Mouse (Mus musculus): ENCODE results near the gene Gpr107. TPM values are rescaled to one million over a fixed set of nuclear protein-coding genes. Genes with fewer than 3 reads are reported as not detected.

Gpr107 gene
- 10 to 100 TPM; 42.9 to 45.1 TPM for total RNA-seq (2021)
- long read RNA-seq, experiment 1, full-length matches to known transcripts = 21 of 43 reads
- long read RNA-seq, experiment 1, partial matches to known transcripts = 4 of 43 reads
- long read RNA-seq, experiment 1, other reads (novel, unspliced or antisense) = 18 of 43 reads
- long read RNA-seq, experiment 2, full-length matches to known transcripts = 13 of 33 reads
- long read RNA-seq, experiment 2, partial matches to known transcripts = 2 of 33 reads
- long read RNA-seq, experiment 2, other reads (novel, unspliced or antisense) = 18 of 33 reads

DNA sequence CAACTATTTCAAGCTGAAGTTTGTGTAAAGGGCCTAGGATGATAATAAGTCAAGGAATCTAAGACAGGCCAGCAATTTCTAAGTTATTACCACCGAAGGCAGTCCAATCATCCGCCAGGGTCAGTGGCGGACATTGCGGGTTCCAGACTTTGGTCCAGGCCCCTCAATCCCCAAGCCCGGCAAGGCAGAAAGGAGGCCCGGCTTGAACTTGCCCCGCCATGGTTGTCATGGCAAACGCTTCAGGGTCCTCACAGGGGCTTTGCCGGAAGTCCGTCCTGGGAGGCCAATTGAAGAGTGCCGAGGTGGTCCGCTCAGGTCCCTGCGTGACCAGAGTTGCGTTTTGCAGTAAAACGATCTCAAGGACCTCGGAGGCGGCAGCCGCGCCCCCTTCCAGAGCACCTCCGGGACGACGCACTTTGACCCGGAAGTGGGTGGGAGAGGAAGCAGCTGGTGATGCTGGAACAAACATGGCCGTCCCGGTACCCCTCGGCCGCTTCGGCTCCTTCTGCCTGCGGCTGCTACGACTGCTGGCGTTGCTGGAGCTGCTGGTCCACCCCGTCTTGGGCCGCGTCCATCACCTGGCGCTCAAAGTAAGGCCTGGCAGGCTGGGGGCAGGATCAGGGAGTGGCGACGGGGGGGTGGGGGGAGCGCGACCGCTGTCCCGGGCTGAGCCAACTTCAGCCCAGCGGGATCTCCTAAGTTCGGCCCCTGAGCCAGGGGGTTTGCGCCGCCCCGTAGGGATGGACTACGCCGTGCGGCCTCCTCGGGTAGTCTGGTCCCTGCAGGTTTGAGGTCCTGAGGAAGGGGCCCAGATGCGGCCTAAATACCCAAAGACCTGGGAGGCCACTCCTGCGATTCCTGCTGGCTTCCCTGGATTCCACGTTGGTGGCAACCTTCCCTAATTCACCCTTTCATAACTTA is at the start of gene Gpr107:
TSS of gene Gpr107 (plus strand) at position 425 of the 921 bp plus-strand sequence.
- peak; percentile 79 to 84 for DNase-seq (ENCODE audit: low spot score in 2 of 2)

DNA sequence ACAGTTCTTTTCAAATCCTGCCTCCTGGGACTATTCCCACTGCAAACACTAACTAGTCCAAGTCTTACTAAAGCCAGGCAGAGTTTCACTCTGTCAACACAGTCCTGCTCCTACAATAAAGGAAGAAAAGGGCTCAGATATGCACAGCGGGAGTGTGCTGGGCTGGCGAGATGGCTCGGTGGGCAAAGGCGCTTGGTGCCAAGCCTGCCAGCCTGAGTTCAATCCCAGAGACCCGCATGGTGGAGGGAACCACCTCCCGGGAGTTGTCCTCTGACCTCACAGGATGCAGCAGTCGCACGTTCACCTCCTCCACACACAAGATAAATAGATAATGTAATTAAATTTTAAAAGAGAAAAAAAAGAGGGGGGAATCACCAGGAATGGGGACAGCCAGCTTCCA is 48.8 kb upstream of the Gpr107 start:
- no peak for DNase-seq (ENCODE audit: low spot score in 2 of 2)

DNA sequence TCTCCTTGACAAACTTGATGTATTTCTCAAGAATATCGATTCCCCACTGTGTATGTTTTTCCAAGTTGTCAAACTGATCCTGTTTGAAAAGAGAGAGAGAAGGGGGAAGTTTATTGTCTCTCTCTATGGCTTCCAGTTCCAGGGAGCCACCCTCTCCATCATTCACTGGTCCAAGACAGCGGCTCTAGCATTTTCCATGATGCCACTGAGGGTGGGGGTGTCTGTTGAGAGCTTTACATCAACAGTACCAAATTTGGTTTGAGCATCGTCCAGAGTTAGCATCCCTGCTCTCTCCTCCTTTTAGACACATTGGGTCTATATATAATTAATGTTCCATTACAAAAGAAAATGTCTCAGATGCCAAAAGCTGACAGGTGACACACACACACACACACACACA is 46.8 kb upstream of the Gpr107 start:
- DNase-seq (ENCODE audit: low spot score in 2 of 2) = no peak

DNA sequence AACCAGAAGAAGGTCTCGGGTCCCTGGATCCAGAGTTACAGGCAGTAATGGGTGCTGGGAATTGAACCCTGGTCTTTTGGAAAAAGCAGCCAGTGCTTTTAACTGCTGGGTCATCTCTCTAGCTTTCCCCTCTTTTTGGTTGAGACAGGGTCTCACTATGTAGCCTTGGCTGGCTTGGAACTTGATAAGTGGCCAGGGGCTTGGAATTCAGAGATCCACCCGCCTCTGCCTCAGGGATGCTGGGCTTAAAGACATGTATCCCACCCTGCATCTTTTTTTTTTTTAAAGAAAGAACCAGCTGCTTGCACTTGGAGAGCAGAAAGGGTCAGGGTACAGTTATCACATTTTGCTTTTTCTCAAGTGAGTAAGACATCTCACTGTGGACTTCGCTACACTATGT is 46.1 kb upstream of the Gpr107 start:
- no peak for DNase-seq (ENCODE audit: low spot score in 2 of 2)

DNA sequence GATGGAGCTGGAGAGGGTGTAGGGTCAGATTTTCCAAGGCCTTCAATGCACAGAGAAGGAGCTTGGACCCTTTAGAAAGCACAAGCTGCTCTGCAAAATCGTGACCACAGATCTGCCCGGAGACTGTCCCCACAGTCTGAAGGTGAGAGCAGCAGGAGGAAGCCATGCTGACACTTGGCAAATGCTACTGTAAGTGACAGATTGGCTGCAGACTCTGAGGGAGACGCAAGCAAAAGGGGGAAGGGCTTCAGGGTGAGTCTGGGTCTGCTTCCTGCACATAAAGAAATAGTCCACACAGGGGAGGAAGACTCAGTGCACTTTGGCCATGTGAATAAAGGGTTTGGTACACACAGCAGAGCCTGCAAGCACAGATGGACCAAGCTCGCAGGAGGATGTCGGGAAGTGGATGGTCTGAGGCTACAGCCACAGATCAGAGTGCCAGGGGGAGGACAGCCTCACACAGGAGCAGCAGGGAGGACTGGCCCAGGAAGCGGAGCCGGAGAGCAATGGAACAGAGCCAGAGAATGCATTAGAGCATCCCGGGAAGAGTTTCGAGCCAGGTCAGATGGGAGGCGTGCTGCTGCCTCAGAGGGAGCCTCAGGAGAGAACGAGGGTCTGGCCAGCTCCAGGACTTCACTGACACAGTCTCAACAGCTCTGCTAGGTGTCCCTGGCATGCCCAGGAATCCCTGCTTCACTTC is 45.3 kb upstream of the Gpr107 start:
- no peak for DNase-seq (ENCODE audit: low spot score in 2 of 2)

DNA sequence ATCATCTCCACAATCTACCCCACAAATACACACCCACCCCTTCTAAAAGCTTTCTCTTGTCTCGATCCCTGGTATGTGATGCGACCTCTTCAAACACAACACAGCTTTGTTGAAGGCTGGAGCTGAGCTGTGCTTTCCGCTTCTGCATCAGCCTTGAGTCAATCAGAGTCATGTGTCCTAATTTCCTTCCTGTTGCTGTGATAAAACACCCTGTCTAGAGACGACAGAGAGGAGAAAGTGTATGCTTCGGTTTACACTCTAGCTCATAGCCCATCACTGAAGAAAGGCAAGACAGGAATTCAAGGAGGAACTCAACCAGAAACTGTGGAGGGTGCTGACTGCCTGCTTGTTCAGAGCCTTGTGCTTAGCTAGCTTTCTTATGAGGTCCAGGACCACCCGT is 43.9 kb upstream of the Gpr107 start:
- DNase-seq (ENCODE audit: low spot score in 2 of 2) = no peak

DNA sequence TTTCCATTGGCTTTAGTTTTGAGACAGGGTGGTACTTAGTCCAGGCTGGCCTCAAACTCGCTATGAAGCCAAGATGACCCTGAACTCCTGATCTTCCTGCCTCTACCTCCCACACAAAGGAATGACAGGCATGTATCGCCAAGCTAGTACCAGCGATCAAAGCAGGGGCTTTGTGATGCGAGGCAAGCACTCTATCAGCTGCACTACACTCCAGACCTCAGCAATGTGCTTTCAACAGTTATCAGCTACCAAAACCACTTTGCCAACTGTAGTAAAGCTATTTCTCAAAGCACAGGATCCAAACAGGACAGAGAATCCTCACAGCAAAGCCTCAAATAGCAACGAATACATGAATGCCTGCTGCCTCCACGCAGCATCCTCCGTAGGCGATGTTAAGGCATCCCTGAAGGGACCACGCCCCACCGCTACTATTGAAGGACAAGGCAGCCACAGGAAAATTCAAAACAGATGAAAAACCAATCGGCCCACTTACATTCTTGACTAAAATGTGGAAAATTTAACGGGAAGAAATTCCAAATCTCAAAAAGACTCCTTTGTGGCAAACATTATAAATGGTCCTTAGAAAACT is 42.1 kb upstream of the Gpr107 start:
- DNase-seq (ENCODE audit: low spot score in 2 of 2) = peak in 1 of 2 experiments; percentile 36

DNA sequence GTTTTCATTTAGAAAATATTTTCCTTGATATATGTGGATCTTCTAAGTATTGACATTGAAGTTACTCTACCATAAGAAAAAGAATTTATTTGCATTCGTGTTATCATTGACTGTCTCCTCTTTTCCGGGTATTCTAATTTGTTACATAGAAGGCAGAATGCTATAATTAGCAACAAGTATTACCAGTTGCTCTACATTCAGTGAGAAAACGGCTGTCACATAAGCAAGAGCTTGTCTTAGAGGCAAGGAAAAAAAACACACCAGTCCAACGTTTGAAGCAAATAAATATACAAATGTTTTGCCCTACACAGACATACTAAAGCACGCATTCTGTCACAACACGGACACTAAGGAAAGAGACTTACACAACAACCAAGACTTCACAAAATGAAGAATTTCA is 40.4 kb upstream of the Gpr107 start:
- DNase-seq (ENCODE audit: low spot score in 2 of 2) = no peak

DNA sequence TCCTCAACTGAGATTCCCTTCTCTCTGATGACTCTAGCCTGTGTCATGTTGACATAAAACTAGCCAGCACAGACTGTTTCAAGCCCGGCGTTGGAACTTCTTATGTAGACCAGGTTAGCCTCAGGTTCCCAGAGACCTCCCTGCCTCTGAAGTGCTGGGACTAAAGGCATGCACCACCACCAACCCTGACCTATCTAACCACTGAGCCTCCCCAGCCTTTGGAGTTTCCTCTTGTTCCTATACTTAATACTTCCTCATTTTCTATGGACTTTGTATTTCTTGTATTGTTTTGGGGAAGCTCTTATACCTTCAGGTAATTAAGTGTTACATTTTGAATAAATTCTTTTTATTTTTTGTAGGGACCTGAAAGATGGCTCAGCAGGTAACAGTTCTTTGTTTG is 37.9 kb upstream of the Gpr107 start:
- no peak for DNase-seq (ENCODE audit: low spot score in 2 of 2)

DNA sequence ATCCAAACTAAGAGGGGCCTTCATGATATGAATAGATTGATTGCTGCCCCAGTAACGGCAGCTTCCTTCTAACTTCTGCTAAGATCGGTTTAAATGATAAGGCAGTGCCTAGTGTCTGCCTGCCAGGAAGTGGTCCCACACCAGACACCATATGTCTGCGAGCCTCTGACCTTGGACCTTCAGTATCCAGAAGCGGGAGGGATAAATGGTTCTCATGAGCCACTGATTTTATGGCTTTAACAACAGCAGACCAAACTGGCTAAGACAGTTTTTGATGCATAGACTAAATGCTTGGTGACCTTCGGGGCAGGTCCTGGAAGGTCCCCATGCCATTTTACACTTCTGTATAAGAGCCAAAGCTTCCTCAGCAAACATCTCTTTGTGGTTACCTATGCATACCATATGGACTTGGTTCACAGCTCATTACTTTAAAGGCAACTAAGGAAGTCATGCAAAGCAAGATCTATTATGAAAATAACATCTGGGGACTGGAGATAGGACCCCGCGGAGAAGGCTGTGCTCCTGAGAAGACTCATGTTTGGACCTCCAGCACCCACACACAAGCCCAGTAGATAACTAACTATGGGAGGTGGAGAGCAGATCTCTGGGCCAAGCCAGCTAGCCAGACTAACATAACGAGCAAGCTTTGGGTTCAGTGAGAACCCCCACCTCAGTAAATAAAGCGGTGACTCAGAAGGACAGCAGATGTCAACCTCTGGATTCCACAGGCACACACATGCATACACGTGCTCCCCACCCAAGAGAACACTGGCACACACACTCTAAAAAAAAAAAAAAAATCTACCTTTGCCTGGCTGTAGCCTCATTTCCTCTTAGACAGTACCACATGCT is 36.8 kb upstream of the Gpr107 start:
- DNase-seq (ENCODE audit: low spot score in 2 of 2) = no peak

DNA sequence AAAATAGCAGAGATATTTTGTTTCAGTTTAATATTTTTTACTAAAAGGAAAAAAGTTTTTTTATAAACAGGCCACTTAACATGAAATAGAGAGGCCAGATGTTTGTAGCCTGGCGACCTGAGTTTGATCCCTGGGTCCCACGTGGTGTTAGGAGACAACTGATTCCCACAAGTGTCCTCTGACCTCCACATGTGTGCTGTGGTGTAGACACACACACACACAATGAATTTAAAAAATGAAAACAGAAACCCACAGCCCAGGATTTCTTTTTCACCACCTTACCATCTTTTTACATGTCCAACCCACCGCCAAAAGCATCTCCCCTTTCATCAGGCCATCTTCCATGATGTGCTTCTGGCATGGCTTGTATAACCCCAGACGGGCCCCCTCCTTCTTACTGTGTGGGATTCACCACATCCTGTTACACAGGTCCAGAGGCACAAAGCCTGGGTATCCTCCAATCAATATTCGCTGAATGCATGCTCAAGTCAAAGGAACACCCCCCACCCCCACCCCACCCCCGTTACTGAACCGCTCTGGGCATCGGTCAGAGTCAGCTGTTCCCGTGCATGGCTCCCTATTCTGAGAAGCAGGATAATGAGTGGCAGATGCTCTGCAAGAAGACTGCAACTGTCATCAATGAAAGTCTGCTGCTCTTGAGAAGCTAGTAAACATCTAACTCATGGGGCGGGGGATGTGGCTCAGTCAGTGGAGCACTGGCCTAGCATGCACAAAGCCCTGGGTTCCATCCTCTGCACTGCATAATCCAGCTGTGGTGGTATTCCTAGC is 36.0 kb upstream of the Gpr107 start:
- DNase-seq (ENCODE audit: low spot score in 2 of 2) = no peak

DNA sequence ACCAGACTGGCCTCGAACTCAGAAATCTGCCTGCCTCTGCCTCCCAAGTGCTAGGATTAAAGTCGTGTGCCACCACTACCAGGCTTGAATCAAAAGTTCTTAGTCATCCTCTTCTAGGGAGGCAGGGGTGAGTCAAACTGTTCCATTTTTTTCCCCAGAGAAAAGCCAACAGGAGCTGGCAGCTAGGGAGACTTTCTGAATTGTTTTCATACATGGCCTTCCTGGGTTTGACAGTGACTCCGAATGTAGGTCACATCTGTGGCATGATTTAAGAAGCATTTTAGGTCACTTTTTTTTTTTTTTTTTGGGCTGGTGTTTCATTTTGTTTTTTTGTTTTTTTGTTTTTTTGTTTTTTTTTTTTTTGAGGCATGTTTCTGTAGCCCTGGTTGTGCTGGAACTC is 33.9 kb upstream of the Gpr107 start:
- DNase-seq (ENCODE audit: low spot score in 2 of 2) = no peak

DNA sequence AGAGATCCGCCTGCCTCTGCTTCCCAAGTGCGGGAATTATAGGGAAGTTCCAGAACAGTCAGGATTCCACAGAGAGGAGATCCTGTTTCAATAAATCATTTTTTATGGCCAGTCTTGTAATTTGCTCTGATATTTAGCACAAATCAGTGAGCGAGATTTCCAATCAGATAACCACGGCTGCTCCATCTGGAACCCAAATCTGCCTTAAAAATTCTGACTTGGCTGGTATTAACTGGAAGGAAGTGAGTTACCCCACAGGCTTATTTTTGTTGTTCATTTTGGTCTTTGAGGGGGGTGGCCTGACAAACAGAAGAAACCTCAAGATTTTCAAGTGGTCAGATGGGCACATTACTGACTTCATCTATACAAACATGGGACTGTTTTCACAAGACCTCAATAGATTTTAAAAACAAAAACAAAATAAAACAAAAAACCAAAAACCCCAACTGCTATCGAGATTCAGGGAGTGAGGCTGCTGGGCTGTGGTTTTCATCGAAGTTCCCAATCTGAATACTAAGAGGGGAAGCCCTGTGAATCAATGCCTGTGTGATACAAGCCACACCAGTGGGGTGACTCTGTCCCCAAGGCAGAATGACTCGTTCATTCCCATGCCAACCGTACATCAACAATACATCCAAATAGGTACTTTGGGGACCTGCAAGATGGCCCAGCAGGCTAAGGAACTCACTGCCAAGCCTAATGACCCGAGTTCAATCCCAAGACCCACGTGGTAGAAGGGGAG is 33.3 kb upstream of the Gpr107 start:
- no peak for DNase-seq (ENCODE audit: low spot score in 2 of 2)

DNA sequence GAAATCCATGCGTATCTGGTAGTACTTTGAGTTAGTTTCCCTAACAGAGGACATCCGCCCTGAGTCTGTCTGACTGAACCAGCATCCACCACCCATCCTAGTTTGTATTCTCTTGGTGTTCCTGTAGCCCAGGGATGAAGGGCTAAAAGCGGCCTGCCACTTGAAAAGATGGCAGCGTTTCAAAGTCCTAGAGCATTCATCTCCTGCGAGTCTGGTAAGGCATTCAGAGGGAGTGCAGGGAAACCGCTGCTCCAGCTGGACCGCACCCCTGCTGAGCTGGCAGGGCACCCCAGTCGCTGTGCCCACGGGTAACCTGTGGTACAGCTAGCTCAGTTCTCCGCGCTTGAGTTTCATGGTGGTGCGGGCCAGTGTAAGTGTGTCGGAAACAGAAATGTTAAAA is 32.3 kb upstream of the Gpr107 start:
- peak; percentile 38 to 53 for DNase-seq (ENCODE audit: low spot score in 2 of 2)

DNA sequence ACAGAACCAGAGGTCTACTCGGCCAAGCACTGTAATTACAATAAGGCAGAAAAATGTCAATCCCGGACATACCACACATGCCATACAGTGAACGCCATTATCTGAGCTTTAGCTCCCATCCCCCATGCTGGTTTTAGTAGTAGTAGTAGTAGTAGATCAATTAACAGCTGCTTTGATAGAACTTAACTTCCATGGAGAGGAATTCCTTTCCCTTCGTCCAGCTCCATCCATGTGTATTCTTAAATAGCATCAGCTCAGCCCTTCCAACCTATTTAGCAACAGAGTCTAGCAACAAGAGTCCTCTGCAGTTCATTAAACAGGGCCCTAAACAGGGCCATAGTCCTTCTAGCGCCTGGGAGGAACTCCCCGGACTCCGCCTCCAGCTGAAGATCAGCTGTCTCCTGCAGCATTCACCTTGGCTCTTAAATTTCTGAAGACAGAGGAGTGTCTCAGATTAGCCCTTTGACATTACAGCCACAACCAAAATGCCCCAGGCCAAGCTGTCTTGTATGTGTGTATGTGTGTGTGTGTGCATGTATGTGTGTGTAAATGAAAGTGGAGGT is 30.9 kb upstream of the Gpr107 start:
- DNase-seq (ENCODE audit: low spot score in 2 of 2) = no peak

DNA sequence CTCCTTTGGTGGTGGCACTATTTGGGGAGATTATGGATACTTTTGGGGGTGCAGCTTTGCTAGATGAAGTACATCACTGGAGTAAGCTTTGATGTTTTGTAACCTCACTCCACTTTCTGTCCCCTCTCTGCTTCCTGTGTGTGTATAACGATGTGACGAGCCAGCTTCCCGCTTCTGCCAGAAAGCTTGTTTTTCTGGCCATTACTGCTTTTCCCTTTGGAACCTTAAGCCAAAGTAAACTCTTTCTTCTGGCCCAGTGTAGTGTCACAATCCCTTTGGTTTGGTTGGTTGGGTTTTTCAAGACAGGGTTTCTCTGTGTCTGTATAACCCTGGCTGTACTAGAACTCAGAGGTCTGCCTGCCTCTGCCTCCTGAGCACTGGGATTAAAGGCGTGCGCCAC is 29.3 kb upstream of the Gpr107 start:
- no peak for DNase-seq (ENCODE audit: low spot score in 2 of 2)

DNA sequence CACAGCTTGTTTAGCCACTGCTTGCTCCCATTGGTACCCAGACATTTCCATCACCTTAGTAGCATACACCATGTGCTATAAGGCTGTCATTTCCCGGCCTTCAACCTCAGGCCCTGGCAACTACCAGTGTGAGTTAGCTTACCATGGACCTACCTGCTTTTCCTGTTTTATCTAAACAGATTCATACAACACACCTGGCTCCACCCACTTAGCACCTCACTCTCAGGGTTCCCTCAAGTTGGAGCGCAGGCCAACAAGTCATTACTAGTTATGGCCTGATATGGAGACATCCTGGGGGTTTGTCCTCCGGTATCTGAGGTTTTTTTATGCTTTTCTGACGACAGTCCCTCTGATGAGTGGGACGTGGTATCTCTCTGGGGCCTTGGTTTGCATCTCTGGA is 28.6 kb upstream of the Gpr107 start:
- DNase-seq (ENCODE audit: low spot score in 2 of 2) = no peak

DNA sequence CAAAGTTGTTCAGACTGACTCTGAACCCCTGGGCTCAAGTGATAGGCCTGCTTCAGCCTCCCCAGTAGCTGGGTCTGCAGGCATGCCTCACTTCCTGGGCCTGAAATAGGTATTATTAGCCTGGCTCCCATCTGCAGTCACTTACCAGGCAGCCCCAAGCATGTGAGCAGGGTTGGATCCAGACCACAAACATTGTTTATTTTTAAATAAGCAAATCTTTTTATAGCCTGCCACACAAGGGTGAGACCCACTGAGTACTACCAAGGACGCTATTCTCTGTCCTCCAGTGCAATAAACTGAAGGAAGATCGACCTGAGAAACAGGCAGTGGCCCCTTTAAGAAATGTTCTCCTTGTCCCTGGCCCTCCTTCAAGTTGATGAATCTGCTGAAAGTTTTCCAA is 27.4 kb upstream of the Gpr107 start:
- no peak for DNase-seq (ENCODE audit: low spot score in 2 of 2)

DNA sequence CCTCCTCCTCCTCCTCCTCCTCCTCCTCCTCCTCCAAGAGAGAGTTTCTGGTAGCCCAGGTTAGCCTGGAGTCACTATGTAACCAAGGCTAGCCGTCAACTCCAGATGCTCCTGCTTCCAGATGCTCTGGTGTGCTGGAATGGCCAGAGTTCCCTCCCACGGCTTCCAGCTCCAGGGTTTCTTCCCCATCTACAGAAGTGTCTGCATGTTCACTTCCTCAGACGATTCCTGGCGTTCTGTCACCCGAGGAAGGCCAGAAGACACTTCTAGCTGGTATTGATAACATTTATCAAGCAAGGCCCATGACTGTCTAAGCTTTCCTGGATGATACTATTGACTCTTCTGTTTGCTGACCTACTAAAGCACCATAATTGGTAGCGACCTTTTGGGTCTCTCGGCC is 27.0 kb upstream of the Gpr107 start:
- DNase-seq (ENCODE audit: low spot score in 2 of 2) = no peak
